Mouse (Mus musculus) liver, embryonic 14.5 days (tissue): ENCODE data around the gene Gak. TPM values are rescaled to one million over a fixed set of nuclear protein-coding genes. Genes with fewer than 3 reads are reported as not detected.

Experiments used
- ATAC-seq: fragments of 200-750 bp; cut with Nextera tagmentation; 2 replicates; pipeline ENCODE4 v1.8.0; 2017; ENCODE audit warnings: moderate number of reproducible peaks, mild to moderate bottlenecking, moderate library complexity; ENCODE audit not compliant: insufficient read depth
- DNase-seq, 3 experiments: peaks; one replicate each; pipeline ENCODE4 v3.0.0-alpha.2; 2012 to 2013; ENCODE audit warnings: low read depth in 3 of 3, low spot score in 3 of 3
- H3K27ac ChIP-seq: fragments of 300-500 bp; sonication (generic); 2 replicates; pipeline ENCODE4 v1.5.1; 2014; ENCODE audit warnings: moderate library complexity, mild to moderate bottlenecking, control low read depth, inconsistent platforms
- H3K27me3 ChIP-seq: fragments of 300-500 bp; sonication (generic); 2 replicates; pipeline ENCODE4 v1.6.1; 2014; ENCODE audit warnings: mild to moderate bottlenecking, low read length, moderate library complexity; ENCODE audit not compliant: control insufficient read depth, insufficient read depth
- H3K36me3 ChIP-seq: fragments of 300-500 bp; sonication (generic); replicated peaks from 2 replicates; pipeline ENCODE4 v1.6.1; 2014; ENCODE audit warnings: low read depth; ENCODE audit not compliant: control insufficient read depth, insufficient read depth
- H3K4me1 ChIP-seq, 2 experiments: fragments of 200-500 bp in 1 of 2; fragments of 300-500 bp in 1 of 2; sonication (generic) in 1 of 2; replicated peaks; 2 replicates each; pipeline ENCODE4 v1.6.1; 2012 to 2014; ENCODE audit warnings: antibody characterized with exemption in 1 of 2, inconsistent platforms in 1 of 2, low read length in 1 of 2; ENCODE audit not compliant: control insufficient read depth in 2 of 2, insufficient read depth in 2 of 2
- H3K4me2 ChIP-seq: fragments of 300-500 bp; sonication (generic); 2 replicates; pipeline ENCODE4 v1.6.1; 2014; ENCODE audit warnings: low read depth, mild to moderate bottlenecking, control low read depth, moderate library complexity
- H3K4me3 ChIP-seq, 2 experiments: fragments of 200-500 bp in 1 of 2; fragments of 300-500 bp in 1 of 2; sonication (generic) in 1 of 2; 2 replicates each; pipeline ENCODE4 v1.5.1; 2012 to 2014; ENCODE audit warnings: low read depth in 2 of 2, low read length in 2 of 2, mild to moderate bottlenecking in 2 of 2, control low read depth in 1 of 2, inconsistent platforms in 1 of 2, moderate library complexity in 1 of 2; ENCODE audit not compliant: insufficient read depth in 1 of 2
- H3K9ac ChIP-seq: fragments of 300-500 bp; sonication (generic); replicated peaks from 2 replicates; pipeline ENCODE4 v1.6.1; 2014; ENCODE audit warnings: mild to moderate bottlenecking, control low read depth, moderate library complexity
- H3K9me3 ChIP-seq: fragments of 300-500 bp; sonication (generic); 2 replicates; pipeline ENCODE4 v1.6.1; 2016; ENCODE audit warnings: low read length, mixed read lengths; ENCODE audit not compliant: control insufficient read depth
- CTCF ChIP-seq: IDR thresholded peaks from 2 replicates; pipeline ENCODE4 v1.5.1; 2016; ENCODE audit warnings: antibody characterized with exemption, low read depth, control low read depth
- EP300 ChIP-seq: IDR thresholded peaks from 2 replicates; pipeline ENCODE4 v1.6.1; 2016; ENCODE audit warnings: antibody characterized with exemption, low read depth
- WGBS: fragments of 180-500 bp; shearing (Covaris S2); extraction: QIAGEN DNeasy Blood & Tissue Kit; methylation state at CpG from one replicate; pipeline ENCODE4 v1.1.7; 2014; ENCODE audit not compliant: insufficient replicate concordance; 5-methylcytosine and 5-hydroxymethylcytosine counted together
- polyA plus RNA-seq, 2 experiments: library from polyadenylated mRNA; depleted of rRNA in 1 of 2; stranded (reverse) in 1 of 2; unstranded in 1 of 2; fragments of >200 nt; fragmentation: Nextera tagmentation in 1 of 2; extraction: Ambion mirVana in 1 of 2; gene quantifications; 2 replicates each; pipeline versions ENCODE4 v1.2.1 to v1.2.3; 2012 to 2014

The Gak gene
- polyA plus RNA-seq, 2 experiments, result 20.7 to 22.6 TPM

- Histone ChIP-seq H3K36me3 (no peaks in the 10 kb centered on the region; the same call in none of the 2 replicates), H3K9ac (no peak overlapping the region), H3K9me3 (no peaks in the 10 kb centered on the region), H3K4me2 (no peak overlapping the region), H3K4me1 (peaks cover 0 to 10% of the 10 kb centered on the region in 2 experiments; a peak in 3 of 4 replicates), H3K27me3 (no peaks in the 10 kb centered on the region), H3K4me3 (no peak overlapping the region), H3K27ac (no peak overlapping the region)
- TF ChIP-seq CTCF (no peak), EP300 (no peak)
- ATAC-seq, result no peak
- 83% methylated on average over 15 of the region's 15 CpGs for WGBS
- DNase-seq, result no peak
Measured at GRCm38 (mm10) chr5:108655891-108656650, 26.5 kb upstream of the Gak start.

GRCm38 (mm10) chr5:108655381-108655780 is 25.8 kb upstream of the Gak start:
- H3K4me2 ChIP-seq, result no peak overlapping the region
- TF ChIP-seq EP300 (no peak), CTCF (no peak)
- no peak overlapping the region for H3K4me3 ChIP-seq
- 90% methylated on average over 9 of the region's 9 CpGs for WGBS
- no peaks in the 10 kb centered on the region; the same call in none of the 2 replicates for H3K36me3 ChIP-seq
- H3K27ac ChIP-seq, result no peak overlapping the region
- DNase-seq (no peak), ATAC-seq (no peak)
- no peaks in the 10 kb centered on the region for H3K9me3 ChIP-seq
- H3K9ac ChIP-seq, result no peak overlapping the region
- peaks cover 0 to 8% of the 10 kb centered on the region in 2 experiments; a peak in 3 of 4 replicates for H3K4me1 ChIP-seq
- no peaks in the 10 kb centered on the region for H3K27me3 ChIP-seq

- no peaks in the 10 kb centered on the region for H3K9me3 ChIP-seq
Measured at GRCm38 (mm10) chr5:108654444-108654990, 25.0 kb upstream of the Gak start.

GRCm38 (mm10) chr5:108653341-108653740 is 23.8 kb upstream of the Gak start:
- no peaks in the 10 kb centered on the region; the same call in none of the 2 replicates for H3K36me3 ChIP-seq
- DNase-seq, result no peak
- H3K9me3 ChIP-seq, result no peaks in the 10 kb centered on the region
- H3K27me3 ChIP-seq, result no peaks in the 10 kb centered on the region
- no peak overlapping the region for H3K27ac ChIP-seq
- WGBS, result 90% methylated on average over 6 of the region's 6 CpGs
- H3K9ac ChIP-seq, result no peak overlapping the region
- no peak overlapping the region for H3K4me3 ChIP-seq
- no peak for TF ChIP-seq EP300
- TF ChIP-seq CTCF, result no peak
- no peak overlapping the region for H3K4me2 ChIP-seq
- ATAC-seq, result no peak
- no peaks in the 10 kb centered on the region for H3K4me1 ChIP-seq

More at GRCm38 (mm10) chr5:108654444-108654990, 25.0 kb upstream of the Gak start:
- peaks cover 0 to 3% of the 10 kb centered on the region in 2 experiments; a peak in 3 of 4 replicates for H3K4me1 ChIP-seq
- no peaks in the 10 kb centered on the region; the same call in none of the 2 replicates for H3K36me3 ChIP-seq
- H3K4me2 ChIP-seq, result no peak overlapping the region
- H3K27me3 ChIP-seq, result no peaks in the 10 kb centered on the region
- no peak overlapping the region for H3K9ac ChIP-seq
- 86% methylated on average over 10 of the region's 10 CpGs for WGBS
- DNase-seq, result no peak
- no peak overlapping the region for H3K4me3 ChIP-seq
- TF ChIP-seq CTCF, result no peak
- no peak for TF ChIP-seq EP300
- no peak overlapping the region for H3K27ac ChIP-seq
- no peak for ATAC-seq

GRCm38 (mm10) chr5:108651823-108652222 is 22.3 kb upstream of the Gak start:
- Histone ChIP-seq H3K27ac (no peak overlapping the region), H3K4me2 (no peak overlapping the region), H3K9ac (no peak overlapping the region), H3K36me3 (no peaks in the 10 kb centered on the region; the same call in none of the 2 replicates), H3K4me3 (no peak overlapping the region), H3K9me3 (no peaks in the 10 kb centered on the region), H3K27me3 (no peaks in the 10 kb centered on the region), H3K4me1 (no peaks in the 10 kb centered on the region)
- peak in 2 of 3 experiments; percentile 53 to 59 for DNase-seq
- no peak for TF ChIP-seq EP300
- peak; percentile 85 for TF ChIP-seq CTCF
- 50% methylated on average over 1 of the region's 1 CpGs for WGBS
- ATAC-seq, result peak; percentile 44; the same call in 1 of the 2 replicates
